In genomic region chr7:49369809-49370473, GRCm38 (mm10) we compare ENCODE assay signal across 20 mouse cellular contexts.
DNase-seq lines count a peak whose midpoint lies in the region; ATAC-seq and TF ChIP-seq lines count a peak whose summit lies in the region.
"Had no signal": no experiment of that assay in that cellular context is flagged by ENCODE, and none has a peak within 500 bp of the region (broad histone marks: within the 10 kb centered on the region; RNA-seq: fewer than 3 reads in every experiment).

No protein-coding gene starts in this region.

- 0 out of 2 replicates have a peak, but pooled peaks have one; percentile 18 for ATAC-seq in hindbrain, embryonic 14.5 days (ENCODE audit: low FRiP score)
- ATAC-seq in midbrain, postnatal 0 days (ENCODE audit: low FRiP score) = no peak
- no peak for ATAC-seq in activated CD4-positive, CD25-positive, alpha-beta regulatory T cell, adult 4 months
- ATAC-seq: intestine, postnatal 0 days had no signal

- WGBS in hindbrain, embryonic 14.5 days = 74% methylated on average over 10 of the region's 10 CpGs
- WGBS in hindbrain, embryonic 10.5 days = 84% methylated on average over 10 of the region's 10 CpGs
- WGBS in midbrain, postnatal 0 days = 83% methylated on average over 10 of the region's 10 CpGs
- 92% methylated on average over 10 of the region's 10 CpGs for WGBS in midbrain, embryonic 10.5 days

- no peak overlapping the region for H3K9ac ChIP-seq in hindbrain, embryonic 14.5 days
- H3K9ac ChIP-seq in midbrain, postnatal 0 days (replicated peaks; ENCODE audit: low read length, poor library complexity, severe bottlenecking) = no peak overlapping the region
- H3K9ac ChIP-seq: embryonic facial prominence, embryonic 15.5 days; heart, embryonic 15.5 days; kidney, embryonic 15.5 days; limb, embryonic 15.5 days; liver, embryonic 15.5 days; neural tube, embryonic 12.5 days had no signal

- H3K4me3 ChIP-seq in hindbrain, embryonic 14.5 days (replicated peaks; ENCODE audit: low read length) = no peak overlapping the region
- H3K4me3 ChIP-seq in hindbrain, embryonic 10.5 days = no peak overlapping the region
- H3K4me3 ChIP-seq in midbrain, postnatal 0 days (ENCODE audit: low read depth, low read length) = no peak overlapping the region
- no peak overlapping the region for H3K4me3 ChIP-seq in midbrain, embryonic 10.5 days
- H3K4me3 ChIP-seq: embryonic facial prominence, embryonic 15.5 days; heart, embryonic 15.5 days; kidney, embryonic 15.5 days; limb, embryonic 15.5 days; liver, embryonic 15.5 days; neural tube, embryonic 12.5 days had no signal

- peaks cover 23% of the 10 kb centered on the region for H3K4me1 ChIP-seq in hindbrain, embryonic 14.5 days (replicated peaks; ENCODE audit: control insufficient read depth, insufficient read depth, low read length)
- H3K4me1 ChIP-seq in hindbrain, embryonic 10.5 days (replicated peaks) = peaks cover 47% of the 10 kb centered on the region
- peaks cover 3% of the 10 kb centered on the region; the same call in 1 of the 2 replicates for H3K4me1 ChIP-seq in midbrain, postnatal 0 days (ENCODE audit: insufficient read depth, low read length)
- H3K4me1 ChIP-seq in midbrain, embryonic 10.5 days = peaks cover 40% of the 10 kb centered on the region
- H3K4me1 ChIP-seq: liver, embryonic 15.5 days had no signal

- no peaks in the 10 kb centered on the region for H3K36me3 ChIP-seq in hindbrain, embryonic 14.5 days (replicated peaks; ENCODE audit: control insufficient read depth, insufficient read depth)
- no peaks in the 10 kb centered on the region for H3K36me3 ChIP-seq in hindbrain, embryonic 10.5 days
- no peaks in the 10 kb centered on the region for H3K36me3 ChIP-seq in midbrain, postnatal 0 days (ENCODE audit: insufficient read depth, low read length)
- H3K36me3 ChIP-seq in midbrain, embryonic 10.5 days = no peaks in the 10 kb centered on the region
- H3K36me3 ChIP-seq: embryonic facial prominence, embryonic 15.5 days; heart, embryonic 15.5 days; kidney, embryonic 15.5 days; limb, embryonic 15.5 days; liver, embryonic 15.5 days; neural tube, embryonic 12.5 days had no signal

- H3K9me3 ChIP-seq in hindbrain, embryonic 14.5 days (ENCODE audit: control insufficient read depth, low read length) = no peaks in the 10 kb centered on the region
- no peaks in the 10 kb centered on the region for H3K9me3 ChIP-seq in hindbrain, embryonic 10.5 days
- no peaks in the 10 kb centered on the region for H3K9me3 ChIP-seq in midbrain, postnatal 0 days (ENCODE audit: low read length)
- no peaks in the 10 kb centered on the region for H3K9me3 ChIP-seq in midbrain, embryonic 10.5 days (replicated peaks)
- H3K9me3 ChIP-seq: embryonic facial prominence, embryonic 15.5 days; heart, embryonic 15.5 days; kidney, embryonic 15.5 days; limb, embryonic 15.5 days; liver, embryonic 15.5 days; neural tube, embryonic 12.5 days had no signal

- DNase-seq in cerebellum, adult 9-10 months = peak; percentile 46
- DNase-seq in cerebellum, postnatal 4 days (ENCODE audit: low spot score in 2 of 2) = no peak
- no peak for DNase-seq in hindbrain, embryonic 14.5 days (ENCODE audit: low spot score)
- DNase-seq in hindbrain, embryonic 10.5 days (ENCODE audit: low spot score) = no peak
- peak; percentile 48 for DNase-seq in midbrain, postnatal 0 days (ENCODE audit: low spot score)
- no peak for DNase-seq in midbrain, embryonic 10.5 days (ENCODE audit: low spot score)
- DNase-seq in retina, embryonic 14.5 days (ENCODE audit: low spot score) = peak; percentile 23
- DNase-seq: gastrocnemius, postnatal 25 days; kidney, postnatal 4 days; lung, postnatal 14 days; spleen, adult 18-20 months; thymus, postnatal 25 days had no signal

- H3K4me2 ChIP-seq in hindbrain, embryonic 14.5 days (replicated peaks) = no peak overlapping the region
- H3K4me2 ChIP-seq in midbrain, postnatal 0 days (ENCODE audit: low read depth, low read length, poor library complexity, severe bottlenecking) = no peak overlapping the region
- H3K4me2 ChIP-seq: embryonic facial prominence, embryonic 15.5 days; heart, embryonic 15.5 days; kidney, embryonic 15.5 days; limb, embryonic 15.5 days; liver, embryonic 15.5 days; neural tube, embryonic 12.5 days had no signal

- TF ChIP-seq CTCF in midbrain, postnatal 0 days (IDR thresholded peaks at IDR 0.05) = no peak

- no peaks in the 10 kb centered on the region for H3K27me3 ChIP-seq in hindbrain, embryonic 14.5 days (ENCODE audit: control insufficient read depth, insufficient read depth, low read length)
- no peaks in the 10 kb centered on the region; the same call in 1 of the 2 replicates for H3K27me3 ChIP-seq in hindbrain, embryonic 10.5 days (ENCODE audit: insufficient read depth, poor library complexity, severe bottlenecking)
- H3K27me3 ChIP-seq in midbrain, postnatal 0 days (ENCODE audit: insufficient read depth, low read length) = no peaks in the 10 kb centered on the region
- no peaks in the 10 kb centered on the region for H3K27me3 ChIP-seq in midbrain, embryonic 10.5 days (ENCODE audit: low read depth, poor library complexity, severe bottlenecking)
- H3K27me3 ChIP-seq: embryonic facial prominence, embryonic 15.5 days; heart, embryonic 15.5 days; kidney, embryonic 15.5 days; limb, embryonic 15.5 days; liver, embryonic 15.5 days; neural tube, embryonic 12.5 days had no signal

- no peak overlapping the region for H3K27ac ChIP-seq in hindbrain, embryonic 14.5 days
- no peak overlapping the region for H3K27ac ChIP-seq in hindbrain, embryonic 10.5 days
- no peak overlapping the region for H3K27ac ChIP-seq in midbrain, postnatal 0 days (ENCODE audit: low read depth, low read length)
- H3K27ac ChIP-seq in midbrain, embryonic 10.5 days (replicated peaks) = no peak overlapping the region
- H3K27ac ChIP-seq: embryonic facial prominence, embryonic 15.5 days; heart, embryonic 15.5 days; kidney, embryonic 15.5 days; limb, embryonic 15.5 days; liver, embryonic 15.5 days; neural tube, embryonic 12.5 days had no signal

Comparison
In these comparisons a context has a peak if more than half of its experiments do, and no peak if none do; other contexts are left out.
1. DNase-seq: peak in cerebellum, adult 9-10 months (single experiment), midbrain, postnatal 0 days (single experiment) and retina, embryonic 14.5 days (single experiment); none in cerebellum, postnatal 4 days (0 of 2), hindbrain, embryonic 14.5 days (single experiment), hindbrain, embryonic 10.5 days (single experiment) and midbrain, embryonic 10.5 days (single experiment).